Mouse (Mus musculus): ENCODE measurements at regions not wholly inside any gene's neighbourhood (a gene's known extent, or its start where the extent isn't known, plus 50 kb on each side); places are given as distances from the start of the nearest gene placed in this dataset.

DNA sequence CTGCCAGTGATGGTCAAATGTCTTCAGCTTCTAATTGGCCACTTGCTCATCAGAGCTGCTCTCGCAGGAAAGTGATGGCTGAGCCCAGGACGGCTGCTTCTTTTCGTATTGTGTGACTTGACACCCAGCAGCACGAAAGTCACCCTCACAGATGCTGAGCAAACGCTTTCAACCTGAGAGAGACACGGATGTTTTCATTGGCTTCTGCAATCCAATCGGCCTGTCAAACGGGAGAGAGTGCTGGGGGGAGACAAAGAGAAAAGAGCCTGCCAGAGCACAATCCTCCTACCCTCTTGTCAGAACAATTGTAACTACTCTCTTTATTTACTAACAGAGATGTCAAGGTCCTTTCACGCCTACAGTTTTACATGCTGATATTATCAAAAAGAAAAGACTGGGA, 289.9 kb downstream of the Nsun3 start:
- DNase-seq (ENCODE audit: extremely low spot score, low spot score), result no peak

DNA sequence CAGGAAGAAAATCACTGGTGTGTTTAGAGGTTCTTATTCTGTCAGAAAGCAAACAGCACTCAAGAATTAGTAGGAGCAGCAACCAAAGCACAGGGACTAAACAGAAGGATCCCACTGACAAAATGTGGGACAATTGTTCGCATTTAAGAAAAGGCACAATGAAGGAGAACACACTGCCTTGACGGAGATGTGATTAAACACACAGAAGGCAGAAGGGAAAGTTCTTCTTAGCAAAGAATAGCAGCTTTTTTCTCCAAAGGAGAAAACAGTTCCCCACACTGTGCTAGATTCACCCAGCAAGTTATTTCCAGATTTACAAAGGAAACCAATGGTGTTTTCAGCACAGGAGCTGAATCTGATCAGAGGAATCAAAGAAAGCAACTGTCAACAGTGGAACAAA, 316.5 kb downstream of the Nsun3 start:
- no peak for DNase-seq (ENCODE audit: extremely low spot score, low spot score)

DNA sequence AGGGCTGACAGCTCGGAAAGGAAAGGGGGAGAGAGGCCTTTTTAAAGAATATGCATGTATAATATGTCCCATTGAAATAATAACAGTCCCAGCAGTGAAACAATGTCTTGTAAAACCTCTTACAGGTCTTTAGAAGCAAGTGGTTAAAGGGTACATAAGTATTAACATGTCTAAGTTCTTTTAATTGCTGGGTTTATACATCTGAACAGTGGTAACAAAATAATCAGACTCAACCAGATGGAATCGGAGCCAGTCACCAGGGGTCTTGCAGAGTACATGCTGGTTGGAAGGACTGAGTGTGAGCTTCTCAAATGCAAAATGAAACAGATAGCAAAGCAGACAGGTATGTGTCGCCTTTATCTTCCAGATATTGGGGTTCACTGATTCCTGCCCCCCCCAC, 317.3 kb downstream of the Nsun3 start:
- DNase-seq (ENCODE audit: extremely low spot score, low spot score), result no peak

- no peak for DNase-seq (ENCODE audit: extremely low spot score, low spot score)
Measured at GRCm38 (mm10) chr16:62468846-62469245, 317.8 kb downstream of the Nsun3 start.

DNA sequence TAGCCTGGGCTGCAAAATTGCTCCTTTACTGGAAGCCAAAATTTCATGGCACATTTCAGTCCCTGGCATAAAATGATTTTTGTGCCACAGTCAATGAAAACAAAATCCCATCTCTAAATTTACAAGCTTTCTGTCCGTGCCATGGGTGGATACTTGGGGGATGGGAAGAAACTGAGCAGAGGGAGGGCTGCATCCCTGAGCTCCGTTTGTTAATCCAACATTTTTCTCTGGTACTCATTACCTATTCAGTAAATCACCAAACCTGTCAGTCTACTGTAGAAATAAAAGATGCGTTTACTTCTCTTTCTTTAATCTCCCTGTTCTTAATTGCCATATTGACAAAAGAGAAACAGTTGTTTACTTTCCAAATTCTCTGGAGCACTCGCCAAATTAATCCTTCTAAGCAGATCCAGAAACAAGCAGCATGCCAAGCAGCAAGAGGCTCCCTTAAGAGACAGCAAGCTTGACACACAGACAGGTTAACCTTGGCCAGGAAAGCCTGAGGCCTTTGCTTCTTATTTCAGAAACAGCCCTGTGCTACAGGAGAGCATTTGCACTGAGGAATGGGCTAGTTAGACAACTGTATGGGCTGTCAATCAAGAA, 326.6 kb downstream of the Nsun3 start:
- DNase-seq (ENCODE audit: extremely low spot score, low spot score), result no peak

DNA sequence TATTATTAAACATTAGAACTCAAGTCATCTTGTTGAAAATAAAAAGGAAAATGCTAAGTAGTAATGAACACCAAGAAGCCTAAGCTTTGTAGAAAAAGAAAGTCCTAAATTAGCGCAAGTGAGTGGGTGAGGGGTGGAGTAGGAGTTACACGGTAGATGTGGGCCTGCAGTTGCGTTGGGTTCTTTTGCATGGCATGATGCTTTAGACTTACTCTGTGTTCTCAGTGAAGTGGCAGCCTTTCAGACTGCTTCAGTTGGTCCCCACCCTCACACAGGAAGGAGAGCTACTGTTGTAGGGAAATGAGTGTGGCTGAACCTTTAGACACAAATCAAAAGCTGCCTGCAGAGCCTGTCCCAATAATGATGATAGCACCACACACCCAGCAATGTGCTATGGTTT, 336.9 kb downstream of the Nsun3 start:
- no peak for DNase-seq (ENCODE audit: extremely low spot score, low spot score)

- DNase-seq (ENCODE audit: extremely low spot score, low spot score), result no peak
Measured at GRCm38 (mm10) chr16:62447380-62447779, 339.2 kb downstream of the Nsun3 start.

- DNase-seq (ENCODE audit: extremely low spot score, low spot score), result no peak
Measured at GRCm38 (mm10) chr16:62441197-62441596, 345.4 kb downstream of the Nsun3 start.

- no peak for DNase-seq (ENCODE audit: extremely low spot score, low spot score)
Measured at GRCm38 (mm10) chr16:62433125-62433524, 353.5 kb downstream of the Nsun3 start.

- DNase-seq (ENCODE audit: extremely low spot score, low spot score), result peak; percentile 31
Measured at GRCm38 (mm10) chr16:62414485-62414884, 372.1 kb downstream of the Nsun3 start.

DNA sequence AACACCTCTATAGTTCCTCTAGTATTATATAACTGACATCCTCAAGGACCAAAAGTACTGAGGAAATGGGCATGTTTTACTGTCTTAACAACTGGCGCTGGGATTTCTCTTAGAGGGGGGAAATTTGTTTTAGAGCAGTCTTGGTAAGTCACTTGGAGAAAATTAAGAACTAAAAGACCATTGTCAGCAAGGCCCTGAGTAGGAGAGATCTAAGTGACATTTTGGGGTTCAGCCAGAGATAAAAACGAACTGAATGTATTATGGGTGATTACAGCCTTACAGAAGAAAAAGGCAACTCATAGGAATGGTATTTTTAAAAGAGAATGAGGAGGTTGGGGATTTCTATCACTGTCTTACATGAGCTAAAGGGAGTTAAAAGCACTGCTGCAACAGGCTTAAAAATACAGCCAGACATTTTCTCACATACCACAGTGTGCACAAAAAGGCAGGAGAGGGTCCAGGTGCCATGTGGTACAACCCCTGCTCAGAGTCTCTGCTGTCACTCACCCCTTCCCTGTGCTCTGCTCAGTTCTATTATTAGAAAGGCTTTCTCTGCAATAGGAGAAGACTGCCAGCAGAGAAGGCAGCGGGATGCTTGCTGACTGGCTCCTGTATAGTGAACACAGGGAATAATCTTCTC, 379.0 kb downstream of the Nsun3 start:
- no peak for DNase-seq (ENCODE audit: extremely low spot score, low spot score)

GRCm38 (mm10) chr16:62406458-62406857, 380.2 kb downstream of the Nsun3 start:
- DNase-seq (ENCODE audit: extremely low spot score, low spot score), result no peak

GRCm38 (mm10) chr16:62357279-62357678, 429.3 kb downstream of the Nsun3 start:
- DNase-seq (ENCODE audit: extremely low spot score, low spot score), result no peak

DNA sequence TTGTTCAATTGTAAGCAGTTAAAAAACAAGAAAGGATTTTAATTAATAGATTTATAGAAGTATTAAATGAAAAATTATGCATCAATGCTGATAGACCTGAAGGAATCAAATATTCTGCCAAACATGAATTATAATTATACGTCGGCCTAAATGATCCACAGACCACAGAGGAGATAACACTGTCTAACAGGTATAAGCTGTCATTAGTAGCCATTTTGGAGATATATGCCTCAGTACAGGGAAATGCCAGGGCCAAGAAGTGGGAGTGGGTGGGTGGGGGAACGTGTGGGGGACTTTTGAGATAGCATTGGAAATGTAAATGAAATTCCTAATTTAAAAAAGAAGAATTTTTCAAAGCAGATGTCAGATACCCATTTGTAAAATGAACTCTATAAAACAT, 430.3 kb downstream of the Nsun3 start:
- no peak for DNase-seq (ENCODE audit: extremely low spot score, low spot score)

GRCm38 (mm10) chr16:62355830-62356270, 430.8 kb downstream of the Nsun3 start:
- no peak for DNase-seq (ENCODE audit: extremely low spot score, low spot score)

- DNase-seq (ENCODE audit: extremely low spot score, low spot score), result no peak
Measured at GRCm38 (mm10) chr16:62327378-62328036, 459.1 kb downstream of the Nsun3 start.

- no peak for DNase-seq (ENCODE audit: extremely low spot score, low spot score)
Measured at GRCm38 (mm10) chr16:62325534-62326244, 460.9 kb downstream of the Nsun3 start.

GRCm38 (mm10) chr16:62322809-62323208, 463.8 kb downstream of the Nsun3 start:
- DNase-seq (ENCODE audit: extremely low spot score, low spot score), result no peak

- DNase-seq (ENCODE audit: extremely low spot score, low spot score), result no peak
Measured at GRCm38 (mm10) chr16:62288948-62289347, 497.7 kb downstream of the Nsun3 start.
